Mouse (Mus musculus) megakaryocyte, embryonic 14.5 days (primary cell): ENCODE data around the gene Ccdc162. TPM values are rescaled to one million over a fixed set of nuclear protein-coding genes. Genes with fewer than 3 reads are reported as not detected.

Experiments used
- H3K27me3 ChIP-seq: replicated peaks from 2 replicates; pipeline ENCODE3; 2012; ENCODE audit warnings: inconsistent platforms
- H3K36me3 ChIP-seq: replicated peaks from 2 replicates; pipeline ENCODE3; 2012; ENCODE audit warnings: low read length, inconsistent platforms, mixed read lengths
- H3K4me1 ChIP-seq: 2 replicates; pipeline ENCODE4 v1.6.1; 2012; ENCODE audit warnings: inconsistent platforms
- H3K4me3 ChIP-seq: replicated peaks from 2 replicates; pipeline ENCODE3; 2012; ENCODE audit warnings: moderate library complexity, mild to moderate bottlenecking, inconsistent platforms
- H3K9me3 ChIP-seq: 2 replicates; pipeline ENCODE4 v1.6.1; 2012; ENCODE audit warnings: inconsistent platforms
- FLI1 ChIP-seq: IDR thresholded peaks from 2 replicates; pipeline ENCODE4 v1.6.1; 2012; ENCODE audit warnings: low read length, inconsistent platforms, mixed read lengths
- GATA1 ChIP-seq: IDR thresholded peaks from 3 replicates; pipeline ENCODE4 v1.6.1; 2012; ENCODE audit warnings: mixed read lengths, low read length, inconsistent platforms, borderline replicate concordance
- polyA plus RNA-seq: library from polyadenylated mRNA; stranded (reverse); fragments of >175 nt; gene quantifications from 2 replicates; pipeline ENCODE4 v1.2.3, GENCODE M21; 2012; ENCODE audit warnings: low replicate concordance; ENCODE audit not compliant: insufficient read depth

Gene Ccdc162
- polyA plus RNA-seq, 1 experiment, result not detected

GRCm38 (mm10) chr10:41744006-41744405 is 27.6 kb upstream of the Ccdc162 start:
- no peaks in the 10 kb centered on the region for H3K9me3 ChIP-seq
- TF ChIP-seq GATA1, result no peak
- TF ChIP-seq FLI1, result no peak
- peaks cover 47% of the 10 kb centered on the region for H3K36me3 ChIP-seq
- H3K27me3 ChIP-seq, result no peaks in the 10 kb centered on the region
- H3K4me1 ChIP-seq, result peaks cover 27% of the 10 kb centered on the region
- H3K4me3 ChIP-seq, result no peak overlapping the region

GRCm38 (mm10) chr10:41740221-41740620 is 23.8 kb upstream of the Ccdc162 start:
- TF ChIP-seq FLI1 (no peak), GATA1 (no peak)
- H3K9me3 ChIP-seq, result 0 out of 2 replicates have a peak, but pooled peaks cover 4% of the 10 kb centered on the region
- no peak overlapping the region for H3K4me3 ChIP-seq
- no peaks in the 10 kb centered on the region for H3K27me3 ChIP-seq
- peaks cover 8% of the 10 kb centered on the region for H3K4me1 ChIP-seq
- H3K36me3 ChIP-seq, result peaks cover 81% of the 10 kb centered on the region

GRCm38 (mm10) chr10:41737245-41737644 is 20.8 kb upstream of the Ccdc162 start:
- TF ChIP-seq FLI1, result no peak
- Histone ChIP-seq H3K27me3 (no peaks in the 10 kb centered on the region), H3K4me3 (no peak overlapping the region), H3K9me3 (0 out of 2 replicates have a peak, but pooled peaks cover 4% of the 10 kb centered on the region), H3K4me1 (no peaks in the 10 kb centered on the region; the same call in 1 of the 2 replicates), H3K36me3 (peaks cover 71% of the 10 kb centered on the region)

DNA sequence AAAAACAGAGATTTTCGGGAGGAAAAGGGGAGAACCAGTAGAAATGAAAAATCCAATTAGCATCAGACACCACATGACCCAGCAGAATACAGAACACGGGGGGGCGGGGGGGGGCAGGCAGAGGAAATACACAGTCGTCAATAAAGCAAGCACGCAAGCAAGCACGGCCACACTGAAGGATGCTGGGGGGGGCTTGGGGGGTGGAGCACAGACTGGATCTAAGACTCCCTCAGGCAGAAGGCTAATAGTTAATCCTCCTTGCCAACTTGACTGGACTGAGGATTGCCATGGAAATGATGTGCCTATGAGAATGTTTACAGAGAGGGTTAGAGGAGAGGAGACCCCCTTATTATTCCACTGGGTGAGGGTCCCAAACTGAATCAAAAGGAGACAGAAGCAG is 19.0 kb upstream of the Ccdc162 start:
- no peak for TF ChIP-seq FLI1
- TF ChIP-seq GATA1, result no peak
- Histone ChIP-seq H3K27me3 (no peaks in the 10 kb centered on the region), H3K36me3 (peaks cover 75% of the 10 kb centered on the region), H3K4me1 (no peaks in the 10 kb centered on the region; the same call in 1 of the 2 replicates), H3K4me3 (no peak overlapping the region), H3K9me3 (0 out of 2 replicates have a peak, but pooled peaks cover 4% of the 10 kb centered on the region)

DNA sequence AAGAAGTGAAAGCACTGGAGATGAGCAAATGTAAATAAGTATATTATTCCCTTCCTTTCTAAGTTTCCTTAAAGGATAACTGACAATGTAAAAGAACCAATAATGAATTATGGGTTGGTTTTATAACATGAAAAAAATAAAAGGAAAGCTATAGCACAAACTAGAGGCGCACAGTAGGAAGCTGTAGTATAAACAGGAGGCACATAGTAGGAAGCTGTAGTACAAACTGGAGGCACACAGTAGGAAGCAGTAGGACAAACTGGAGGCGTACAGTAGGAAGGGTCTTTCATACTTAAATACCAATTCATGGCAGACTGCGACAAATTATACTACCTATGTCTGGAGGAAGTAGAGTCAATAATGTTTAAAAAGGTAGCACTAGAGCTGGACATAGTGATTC is 16.8 kb upstream of the Ccdc162 start:
- Histone ChIP-seq H3K9me3 (0 out of 2 replicates have a peak, but pooled peaks cover 4% of the 10 kb centered on the region), H3K4me3 (no peak overlapping the region), H3K4me1 (peaks cover 3% of the 10 kb centered on the region; the same call in 1 of the 2 replicates), H3K36me3 (peaks cover 78% of the 10 kb centered on the region), H3K27me3 (no peaks in the 10 kb centered on the region)
- TF ChIP-seq GATA1 (no peak), FLI1 (no peak)

DNA sequence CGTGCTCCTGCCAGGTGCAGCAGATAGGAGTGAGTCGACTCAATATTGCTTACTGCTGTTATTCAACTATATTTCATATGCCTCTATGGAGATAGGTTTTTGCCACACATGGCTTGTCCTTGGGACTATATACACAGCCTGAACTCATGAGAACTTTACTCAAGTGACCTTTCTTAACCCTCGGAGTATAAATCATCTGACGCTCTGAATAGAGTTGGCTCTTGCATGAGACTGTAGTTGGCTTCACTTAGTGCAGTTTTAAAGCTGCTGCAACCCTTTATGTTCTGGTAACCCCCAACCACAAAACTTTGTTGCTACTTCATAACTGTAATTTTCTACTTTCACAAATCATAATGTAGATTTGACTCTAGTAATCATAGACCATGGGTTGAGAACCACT is 15.5 kb upstream of the Ccdc162 start:
- Histone ChIP-seq H3K27me3 (no peaks in the 10 kb centered on the region), H3K36me3 (peaks cover 76% of the 10 kb centered on the region), H3K4me1 (peaks cover 3% of the 10 kb centered on the region; the same call in 1 of the 2 replicates), H3K4me3 (no peak overlapping the region), H3K9me3 (peaks cover 5% of the 10 kb centered on the region)
- TF ChIP-seq GATA1, result no peak
- no peak for TF ChIP-seq FLI1

GRCm38 (mm10) chr10:41730746-41731145 is 14.3 kb upstream of the Ccdc162 start:
- peaks cover 3% of the 10 kb centered on the region; the same call in 1 of the 2 replicates for H3K4me1 ChIP-seq
- no peak overlapping the region for H3K4me3 ChIP-seq
- H3K36me3 ChIP-seq, result peaks cover 73% of the 10 kb centered on the region
- H3K9me3 ChIP-seq, result peaks cover 5% of the 10 kb centered on the region
- TF ChIP-seq GATA1 (no peak), FLI1 (no peak)
- H3K27me3 ChIP-seq, result no peaks in the 10 kb centered on the region

DNA sequence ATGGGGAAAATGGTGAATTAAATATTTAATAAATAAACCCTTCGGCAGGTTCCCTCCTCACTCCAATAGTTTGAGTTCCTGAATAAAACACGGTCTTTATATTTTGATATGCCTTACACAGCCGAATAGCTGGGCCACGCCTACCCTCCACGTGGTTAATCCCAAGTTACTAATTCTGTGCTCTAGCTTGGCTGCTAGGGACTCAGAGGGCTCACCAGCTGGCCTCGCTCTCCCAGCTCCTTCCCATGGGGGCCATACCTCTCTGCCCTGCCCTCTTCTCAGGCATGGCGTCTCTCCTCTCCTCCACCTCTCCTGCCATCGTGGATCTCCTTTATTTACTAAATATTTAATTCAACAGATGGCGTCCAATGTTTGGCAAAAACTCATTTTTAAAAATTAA is 9.8 kb upstream of the Ccdc162 start:
- Histone ChIP-seq H3K27me3 (no peaks in the 10 kb centered on the region), H3K4me3 (no peak overlapping the region), H3K36me3 (peaks cover 70% of the 10 kb centered on the region), H3K4me1 (peaks cover 3% of the 10 kb centered on the region; the same call in 1 of the 2 replicates), H3K9me3 (peaks cover 5% of the 10 kb centered on the region)
- TF ChIP-seq GATA1 (no peak), FLI1 (no peak)

- Histone ChIP-seq H3K4me1 (no peaks in the 10 kb centered on the region), H3K4me3 (no peak overlapping the region), H3K27me3 (no peaks in the 10 kb centered on the region), H3K36me3 (peaks cover 37% of the 10 kb centered on the region), H3K9me3 (no peaks in the 10 kb centered on the region)
- TF ChIP-seq FLI1, result no peak
- no peak for TF ChIP-seq GATA1
These were observed 3.2 kb upstream of the Ccdc162 start for GRCm38 (mm10) chr10:41719587-41719986.

DNA sequence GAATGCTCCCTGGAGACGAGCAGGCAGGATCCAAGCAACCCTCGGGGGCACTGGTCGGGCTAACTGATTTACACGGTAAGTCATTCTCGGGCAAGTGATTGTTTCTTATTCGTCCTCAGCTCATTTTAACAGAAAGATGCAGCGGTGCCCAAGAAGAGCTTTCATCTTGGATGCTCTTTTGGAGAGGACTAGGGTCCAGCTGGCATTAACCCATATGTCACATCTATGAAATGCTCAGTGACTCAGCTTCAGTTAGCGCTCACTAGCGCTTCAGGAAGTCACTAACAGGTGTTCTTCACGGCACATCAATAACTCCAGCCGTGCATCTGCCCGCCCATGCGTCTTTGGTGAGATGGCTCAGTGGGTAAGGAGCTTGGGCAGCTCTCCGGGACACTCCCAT is 877 bp downstream of the Ccdc162 start:
- no peaks in the 10 kb centered on the region for H3K4me1 ChIP-seq
- no peaks in the 10 kb centered on the region for H3K9me3 ChIP-seq
- peaks cover 14% of the 10 kb centered on the region for H3K36me3 ChIP-seq
- H3K4me3 ChIP-seq, result no peak overlapping the region
- TF ChIP-seq GATA1 (no peak), FLI1 (no peak)
- no peaks in the 10 kb centered on the region for H3K27me3 ChIP-seq

DNA sequence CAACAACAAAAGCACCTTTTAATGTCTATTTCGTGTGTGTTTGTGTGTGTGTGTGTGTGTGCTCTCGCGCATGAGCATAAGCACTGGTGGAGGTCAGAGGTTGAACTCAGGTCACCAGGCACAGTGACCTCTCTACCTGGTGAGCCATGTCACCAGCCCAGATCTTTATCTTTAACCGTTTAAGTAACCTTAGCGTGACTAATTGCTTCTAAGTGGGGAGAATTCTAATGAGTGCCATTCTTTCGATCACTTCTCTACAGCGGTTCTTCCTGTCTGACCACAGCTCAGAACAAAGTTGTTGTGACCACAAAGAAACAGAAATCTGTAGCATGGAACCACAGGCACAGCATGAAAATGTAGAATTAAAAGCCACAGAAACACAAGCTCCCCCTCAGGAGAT is 5.0 kb downstream of the Ccdc162 start:
- H3K4me3 ChIP-seq, result no peak overlapping the region
- peaks cover 4% of the 10 kb centered on the region for H3K27me3 ChIP-seq
- TF ChIP-seq FLI1, result no peak

More for the DNA sequence above, 5.0 kb downstream of the Ccdc162 start:
- H3K9me3 ChIP-seq, result no peaks in the 10 kb centered on the region
- H3K4me1 ChIP-seq, result no peaks in the 10 kb centered on the region
- peaks cover 4% of the 10 kb centered on the region for H3K36me3 ChIP-seq
